Mouse (Mus musculus) CH12.LX (cell line): ENCODE data around the gene Oaz1. TPM values are rescaled to one million over a fixed set of nuclear protein-coding genes. Genes with fewer than 3 reads are reported as not detected.

Experiments
- DNase-seq: peaks from one replicate; pipeline ENCODE4 v3.0.0-alpha.2; 2013; ENCODE audit errors: extremely low read depth
- H3K27ac ChIP-seq: 2 replicates; pipeline ENCODE4 v1.5.1; 2012; ENCODE audit warnings: low read depth, mild to moderate bottlenecking, control low read depth, moderate library complexity; ENCODE audit not compliant: insufficient read depth
- H3K27me3 ChIP-seq: replicated peaks from 2 replicates; pipeline ENCODE3; 2012; ENCODE audit warnings: inconsistent platforms
- H3K36me3 ChIP-seq, 2 experiments: replicated peaks in 1 of 2; 2 replicates each; pipeline versions ENCODE3 to v1.6.1; 2012; ENCODE audit warnings: inconsistent platforms in 1 of 2, low read length in 1 of 2, mild to moderate bottlenecking in 1 of 2, mixed read lengths in 1 of 2, moderate library complexity in 1 of 2; ENCODE audit not compliant: control insufficient read depth in 1 of 2, insufficient read depth in 1 of 2
- H3K4me1 ChIP-seq, 2 experiments: 2 replicates each; pipeline ENCODE4 v1.6.1; 2012; ENCODE audit warnings: inconsistent platforms in 1 of 2, moderate library complexity in 1 of 2; ENCODE audit not compliant: insufficient read depth in 2 of 2, control insufficient read depth in 1 of 2
- H3K4me2 ChIP-seq: 2 replicates; pipeline ENCODE4 v1.6.1; 2012; ENCODE audit warnings: low read depth, mild to moderate bottlenecking, control low read depth; ENCODE audit not compliant: poor library complexity, insufficient read depth, severe bottlenecking
- H3K4me3 ChIP-seq, 3 experiments: fragments of 150-350 bp in 1 of 3; sonication (generic) in 1 of 3; replicated peaks in 1 of 3; 2 replicates each; pipeline versions ENCODE3 to v1.5.1; 2011 to 2012; ENCODE audit warnings: low read depth in 2 of 3, low read length in 2 of 3, mild to moderate bottlenecking in 2 of 3, moderate library complexity in 2 of 3, control low read depth in 1 of 3, improper control_type of control experiment in 1 of 3, inconsistent platforms in 1 of 3, mixed read lengths in 1 of 3; ENCODE audit not compliant: poor library complexity in 1 of 3
- H3K79me2 ChIP-seq: replicated peaks from 2 replicates; pipeline ENCODE4 v1.6.1; 2012; ENCODE audit warnings: mild to moderate bottlenecking, moderate library complexity; ENCODE audit not compliant: control insufficient read depth, poor library complexity, insufficient read depth, severe bottlenecking; ENCODE audit errors: extremely low read depth
- H3K9ac ChIP-seq: 2 replicates; pipeline ENCODE4 v1.6.1; 2012; ENCODE audit warnings: low read depth, mild to moderate bottlenecking, control low read depth, moderate library complexity; ENCODE audit not compliant: insufficient read depth
- H3K9me3 ChIP-seq: replicated peaks from 2 replicates; pipeline ENCODE3; 2012; ENCODE audit warnings: low read length, inconsistent platforms, mixed read lengths
- HCFC1 ChIP-seq: IDR thresholded peaks from 2 replicates; pipeline ENCODE4 v1.6.1; 2012; ENCODE audit warnings: low read depth, mild to moderate bottlenecking, inconsistent platforms, low read length, improper control_type of control experiment
- IRF4 ChIP-seq: IDR thresholded peaks from 2 replicates; pipeline ENCODE4 v1.6.1; 2014; ENCODE audit warnings: low read depth, mild to moderate bottlenecking, inconsistent platforms, low read length, improper control_type of control experiment
- JUND ChIP-seq: conservative IDR thresholded peaks from 2 replicates; pipeline ENCODE4 v1.6.1; 2011; ENCODE audit warnings: low read depth, low read length, improper control_type of control experiment
- MEF2A ChIP-seq: IDR thresholded peaks from 2 replicates; pipeline ENCODE4 v1.6.1; 2014; ENCODE audit warnings: low read depth, mild to moderate bottlenecking, inconsistent platforms, low read length, improper control_type of control experiment, borderline replicate concordance
- MYC ChIP-seq: IDR thresholded peaks from 2 replicates; pipeline ENCODE4 v1.6.1; 2011; ENCODE audit warnings: low read depth, mild to moderate bottlenecking, improper control_type of control experiment, low read length
- POLR2A ChIP-seq: IDR thresholded peaks from 2 replicates; pipeline ENCODE4 v1.6.1; 2011; ENCODE audit warnings: low read depth, mild to moderate bottlenecking, improper control_type of control experiment, low read length
- POLR2AphosphoS2 ChIP-seq: IDR thresholded peaks from 2 replicates; pipeline ENCODE4 v1.6.1; 2011; ENCODE audit warnings: low read depth, low read length, improper control_type of control experiment
- TBP ChIP-seq: conservative IDR thresholded peaks from 2 replicates; pipeline ENCODE4 v1.6.1; 2011; ENCODE audit warnings: low read depth, low read length, improper control_type of control experiment
- ZKSCAN1 ChIP-seq: IDR thresholded peaks from 2 replicates; pipeline ENCODE4 v1.6.1; 2012; ENCODE audit warnings: low read depth, inconsistent platforms, low read length, improper control_type of control experiment, borderline replicate concordance
- dilution Hi-C: fragments of 300-500 bp; cut with MboI; formaldehyde crosslinking; loops from 2 replicates; pipeline ENCODE4 v1.14.3; 2020; ENCODE audit warnings: low sequenced_read_pairs; ENCODE audit not compliant: extremely low pct_unique_long_range_greater_than_20kb, extremely low pct_ligation_motif_present
- in situ Hi-C: fragments of 300-500 bp; cut with MboI; formaldehyde crosslinking; loops from 3 replicates; pipeline ENCODE4 v1.14.3; 2019; ENCODE audit warnings: low sequenced_read_pairs, low pct_ligation_motif_present, low pct_unique_long_range_greater_than_20kb, mixed read lengths
- polyA plus RNA-seq: library from polyadenylated mRNA; unstranded; fragments of >175 nt; gene quantifications from 2 replicates; pipeline ENCODE4 v1.2.1, GENCODE M21; 2012; ENCODE audit warnings: low read depth; ENCODE audit not compliant: insufficient read length
- total RNA-seq, 2 experiments: library from RNA; depleted of rRNA; stranded (reverse); fragments of 300-350 nt in 1 of 2; fragments of >200 nt in 1 of 2; gene quantifications; 2 replicates each; pipeline ENCODE4 v1.2.3; 2012 to 2014

The Oaz1 gene
- total and polyA plus RNA-seq, 3 experiments: 646 to 1,081 (median 899) TPM

DNA sequence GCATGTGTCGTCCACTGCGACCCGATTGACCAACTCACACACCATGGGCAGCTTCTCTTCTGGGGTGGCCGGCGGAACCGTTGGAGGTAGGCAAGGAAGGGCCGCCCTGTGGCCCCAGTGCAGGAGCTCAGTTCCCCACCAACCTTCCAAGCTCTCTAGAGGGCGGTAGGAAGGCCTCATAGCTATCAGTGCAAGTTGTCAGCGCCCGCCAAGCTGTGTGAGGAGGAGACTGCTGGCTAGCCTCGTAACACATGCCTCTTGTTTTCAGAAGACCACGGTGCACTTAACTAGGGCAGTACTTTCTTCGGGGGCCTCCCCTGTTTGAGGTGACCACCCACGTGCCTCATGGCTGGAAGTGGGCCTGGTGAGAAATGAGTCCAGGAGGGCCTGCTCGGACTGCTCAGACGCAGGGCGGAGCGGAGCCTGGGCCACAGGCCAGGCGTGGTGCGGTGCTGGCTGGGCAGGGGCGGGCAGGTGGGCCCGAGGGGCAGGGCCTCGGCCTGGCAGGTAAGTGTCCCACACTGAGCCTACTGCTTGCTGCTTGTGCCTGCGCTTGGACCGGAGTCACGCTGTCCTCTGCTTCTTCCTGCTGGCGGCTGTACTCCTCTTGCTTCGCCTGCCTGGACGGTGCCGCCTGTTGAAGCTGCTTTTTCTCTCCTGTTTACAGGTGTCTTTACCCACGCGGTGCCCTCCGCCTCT, 34.8 kb upstream of the Oaz1 start:
- TF ChIP-seq MEF2A (no peak), MYC (no peak), JUND (no peak)
- in situ Hi-C loops (no loop called here), dilution Hi-C loops (no loop called here)
- H3K36me3 ChIP-seq: peaks cover 93 to 98% of the 10 kb centered on the region in 2 experiments
- H3K27ac ChIP-seq: no peak overlapping the region
- no peak for DNase-seq
- H3K79me2 ChIP-seq: peaks cover 5% of the 10 kb centered on the region
- peaks cover 4 to 10% of the 10 kb centered on the region in 2 experiments for H3K4me1 ChIP-seq
- no peaks in the 10 kb centered on the region for H3K9me3 ChIP-seq
- no peak overlapping the region for H3K4me3 ChIP-seq
- no peak overlapping the region for H3K9ac ChIP-seq
- no peak overlapping the region for H3K4me2 ChIP-seq
- H3K27me3 ChIP-seq: no peaks in the 10 kb centered on the region

DNA sequence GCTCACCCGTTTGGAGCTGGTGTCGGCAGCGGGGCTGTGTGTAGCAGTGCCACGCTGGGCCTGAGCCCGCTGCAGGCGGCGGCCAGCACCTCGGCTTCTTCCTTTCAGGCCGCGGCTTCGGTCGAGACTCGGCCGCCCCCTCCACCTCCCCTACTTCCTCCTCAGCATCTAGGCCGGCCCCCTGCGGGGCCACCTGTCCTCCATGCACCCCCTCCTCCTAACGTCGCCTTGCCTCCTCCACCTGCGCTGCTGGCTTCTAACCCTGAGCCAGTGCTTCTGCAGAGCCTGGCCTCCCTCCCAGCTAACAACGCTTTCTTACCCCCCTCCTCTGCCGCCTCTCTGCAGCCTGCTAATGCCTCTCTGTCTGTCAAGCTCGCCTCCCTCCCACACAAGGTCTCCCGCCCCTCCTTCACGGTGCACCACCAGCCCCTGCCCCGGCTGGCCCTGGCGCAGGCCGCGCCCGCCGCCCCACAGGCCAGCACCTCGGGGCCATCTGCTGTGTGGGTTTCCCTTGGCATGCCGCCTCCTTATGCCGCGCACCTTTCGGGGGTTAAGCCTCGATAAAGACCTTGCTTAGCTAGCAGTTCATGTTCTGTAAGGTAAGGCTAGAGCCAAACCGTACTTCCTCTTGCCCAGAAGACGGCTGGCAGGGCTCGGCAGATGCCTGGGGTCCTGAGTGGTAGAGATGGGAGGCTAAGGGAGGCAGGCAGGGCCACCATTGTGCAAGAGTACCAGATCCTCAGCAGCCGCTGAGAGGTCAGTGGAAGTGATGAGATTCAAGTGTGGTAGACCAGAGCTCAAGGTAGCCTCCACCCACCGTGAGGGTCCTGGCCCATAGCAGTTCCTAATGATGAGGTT, 34.1 kb upstream of the Oaz1 start:
- TF ChIP-seq POLR2AphosphoS2: no peak
- no peak for TF ChIP-seq TBP
- no peak for TF ChIP-seq IRF4
- no peaks in the 10 kb centered on the region for H3K9me3 ChIP-seq
- H3K36me3 ChIP-seq: peaks cover 85 to 92% of the 10 kb centered on the region in 2 experiments
- no peak overlapping the region for H3K4me2 ChIP-seq
- no peak overlapping the region for H3K4me3 ChIP-seq
- DNase-seq: no peak
- dilution Hi-C loops: no loop called here
- no peaks in the 10 kb centered on the region for H3K27me3 ChIP-seq
- in situ Hi-C loops: no loop called here
- H3K9ac ChIP-seq: no peak overlapping the region
- peaks cover 4 to 16% of the 10 kb centered on the region in 2 experiments for H3K4me1 ChIP-seq
- H3K27ac ChIP-seq: no peak overlapping the region
- H3K79me2 ChIP-seq: peaks cover 12% of the 10 kb centered on the region

DNA sequence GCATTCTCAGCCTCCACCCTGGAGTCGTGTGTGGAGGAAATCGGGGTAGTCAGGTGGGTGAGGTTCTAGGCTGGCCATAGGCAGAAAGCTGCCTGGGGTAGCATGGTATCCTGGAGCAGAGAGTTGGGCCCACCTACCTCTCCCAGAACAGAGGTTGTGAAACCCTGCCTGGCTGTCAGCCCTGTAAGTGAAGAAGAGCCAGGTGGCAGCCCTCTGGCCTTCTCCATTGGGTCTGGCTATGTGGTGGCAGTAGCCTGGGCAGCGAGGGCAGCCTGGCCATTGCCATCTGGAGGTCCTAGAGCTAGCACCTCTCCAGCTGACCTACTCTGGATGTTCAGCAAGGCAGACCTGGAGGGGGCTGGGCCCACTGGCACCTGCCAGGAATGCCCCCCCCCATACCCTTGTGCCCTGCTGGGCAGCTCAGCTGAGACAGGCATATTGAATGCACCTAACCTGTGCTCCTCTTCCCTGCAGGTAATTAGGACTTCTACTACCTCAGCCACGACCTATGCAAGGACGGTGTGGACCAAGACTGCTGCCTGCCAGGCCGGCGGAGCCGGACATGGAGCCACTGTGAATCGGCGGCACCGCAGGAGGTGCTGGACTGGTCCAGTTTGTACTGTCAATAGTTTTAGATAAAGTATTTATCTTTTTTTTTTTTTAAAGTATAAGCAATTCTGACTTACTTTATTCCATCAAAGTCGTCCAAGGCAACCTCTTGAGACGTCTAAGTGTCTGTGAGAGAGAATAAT, 33.2 kb upstream of the Oaz1 start:
- Histone ChIP-seq H3K4me1 (peaks cover 4 to 16% of the 10 kb centered on the region in 2 experiments), H3K4me3 (no peak overlapping the region), H3K9me3 (no peaks in the 10 kb centered on the region), H3K36me3 (peaks cover 77 to 83% of the 10 kb centered on the region in 2 experiments), H3K27ac (no peak overlapping the region), H3K4me2 (no peak overlapping the region), H3K9ac (no peak overlapping the region), H3K79me2 (peaks cover 16% of the 10 kb centered on the region), H3K27me3 (no peaks in the 10 kb centered on the region)
- in situ Hi-C loops: no loop called here
- dilution Hi-C loops: no loop called here
- no peak for TF ChIP-seq HCFC1
- TF ChIP-seq POLR2A: peak; percentile 5; the same call in 1 of the 2 replicates
- TF ChIP-seq ZKSCAN1: no peak
- DNase-seq: no peak
